Mouse (Mus musculus) thymus, adult 2 months (tissue): ENCODE measurements around the gene Nsun7.

Experiments
- CTCF ChIP-seq: fragments of 200-500 bp; IDR thresholded peaks from 2 replicates; pipeline ENCODE4 v1.5.1; 2012; ENCODE audit warnings: mild to moderate bottlenecking, control low read depth, low read length, moderate library complexity, borderline replicate concordance; ENCODE audit not compliant: control insufficient read depth, poor library complexity, insufficient read depth; ENCODE audit errors: extremely low read depth
- POLR2A ChIP-seq: fragments of 200-500 bp; IDR thresholded peaks from 2 replicates; pipeline ENCODE4 v1.6.1; 2012; ENCODE audit warnings: mild to moderate bottlenecking, low read length, control low read depth, moderate library complexity; ENCODE audit not compliant: control insufficient read depth, poor library complexity, insufficient read depth; ENCODE audit errors: extremely low read depth

GRCm38 (mm10) chr5:66330806-66331205, 71.1 kb downstream of the Nsun7 start:
- TF ChIP-seq CTCF, result no peak
- TF ChIP-seq POLR2A, result no peak
